Mouse (Mus musculus): Measurements from ENCODE around the gene Rnasel. TPM values are rescaled to one million over a fixed set of nuclear protein-coding genes. Genes with fewer than 3 reads are reported as not detected.
"Not testable (repeated sequence)": the region's sequence is repeated elsewhere in the genome, so short reads cannot be mapped to it uniquely, and the experiment has no call there.

The Rnasel gene
- polyA plus RNA-seq, 1 experiment from 2014 or later: 10.5 TPM

- Histone ChIP-seq H3K27ac (no peak overlapping the region), H3K4me3 (replicated peaks) (no peak overlapping the region), H3K4me2 (peak overlapping the region; percentile 57), H3K36me3 (0 out of 2 replicates have a peak, but pooled peaks cover 3% of the 10 kb centered on the region), H3K9me3 (no peaks in the 10 kb centered on the region), H3K4me1 (replicated peaks) (peaks cover 25% of the 10 kb centered on the region), H3K9ac (replicated peaks) (no peak overlapping the region), H3K27me3 (0 out of 2 replicates have a peak, but pooled peaks cover 4% of the 10 kb centered on the region)
- no peak for ATAC-seq (ENCODE audit: insufficient number of reproducible peaks, insufficient read depth, low FRiP score, low TSS enrichment, low read depth)
- WGBS: 6% methylated on average over 1 of the region's 1 CpGs
Measured at GRCm38 (mm10) chr1:153748549-153748948, 677 bp upstream of the Rnasel start.

- Histone ChIP-seq H3K36me3 (0 out of 2 replicates have a peak, but pooled peaks cover 4% of the 10 kb centered on the region), H3K4me3 (replicated peaks) (peak overlapping the region; percentile 39), H3K27ac (peak overlapping the region; percentile 17; the same call in 1 of the 2 replicates), H3K9me3 (no peaks in the 10 kb centered on the region), H3K4me2 (peak overlapping the region; percentile 57), H3K9ac (replicated peaks) (peak overlapping the region; percentile 59), H3K27me3 (peaks cover 4% of the 10 kb centered on the region; the same call in 1 of the 2 replicates), H3K4me1 (replicated peaks) (peaks cover 25% of the 10 kb centered on the region)
- 37% methylated on average over 6 of the region's 6 CpGs for WGBS
- no peak for ATAC-seq (ENCODE audit: insufficient number of reproducible peaks, insufficient read depth, low FRiP score, low TSS enrichment, low read depth)
Measured at GRCm38 (mm10) chr1:153750054-153750453, 828 bp downstream of the Rnasel start.

DNA sequence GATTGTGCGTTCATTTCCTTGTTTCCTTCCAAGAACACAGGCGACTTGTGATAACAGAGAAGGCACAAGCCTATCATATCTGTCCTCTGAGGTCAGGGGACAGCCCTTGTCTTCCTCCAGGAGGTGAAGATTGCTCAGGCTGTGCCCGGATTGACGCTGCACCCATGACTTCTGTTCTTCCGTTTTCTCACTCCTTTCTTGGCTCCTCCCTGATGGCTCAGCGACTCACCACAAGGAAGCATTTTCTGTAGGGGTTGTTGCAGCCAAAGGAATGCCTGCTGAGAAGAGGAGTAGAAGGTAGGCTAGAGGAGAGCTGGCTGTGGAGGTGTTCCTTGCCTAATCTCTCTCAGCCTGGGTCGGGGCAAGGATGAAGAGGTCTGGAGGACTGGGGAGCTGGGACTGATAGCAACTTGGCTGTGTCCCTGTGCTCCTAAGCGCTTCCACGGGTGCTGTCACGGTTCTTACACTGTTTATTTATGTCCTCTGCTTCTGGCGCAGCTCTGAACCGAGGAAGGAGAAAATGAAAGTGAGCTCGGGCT, 2.6 kb downstream of the Rnasel start:
- peak overlapping the region; percentile 23 for H3K4me3 ChIP-seq (replicated peaks)
- H3K4me1 ChIP-seq (replicated peaks): peaks cover 25% of the 10 kb centered on the region
- H3K36me3 ChIP-seq: 0 out of 2 replicates have a peak, but pooled peaks cover 4% of the 10 kb centered on the region
- 0 out of 2 replicates have a peak overlapping the region, but pooled peaks have one; percentile 31 for H3K9ac ChIP-seq (replicated peaks)
- H3K27ac ChIP-seq: no peak overlapping the region
- H3K27me3 ChIP-seq: peaks cover 4% of the 10 kb centered on the region; the same call in 1 of the 2 replicates
- H3K9me3 ChIP-seq: no peaks in the 10 kb centered on the region
- WGBS: 48% methylated on average over 13 of the region's 13 CpGs
- H3K4me2 ChIP-seq: peak overlapping the region; percentile 43
- ATAC-seq (ENCODE audit: insufficient number of reproducible peaks, insufficient read depth, low FRiP score, low TSS enrichment, low read depth): no peak

- Histone ChIP-seq H3K4me2 (peak overlapping the region; percentile 43), H3K9me3 (no peaks in the 10 kb centered on the region), H3K27ac (no peak overlapping the region), H3K27me3 (peaks cover 1% of the 10 kb centered on the region; the same call in 1 of the 2 replicates), H3K4me1 (replicated peaks) (peaks cover 25% of the 10 kb centered on the region), H3K36me3 (0 out of 2 replicates have a peak, but pooled peaks cover 4% of the 10 kb centered on the region), H3K4me3 (replicated peaks) (peak overlapping the region; percentile 23; the same call in 1 of the 2 replicates), H3K9ac (replicated peaks) (no peak overlapping the region)
- ATAC-seq (ENCODE audit: insufficient number of reproducible peaks, insufficient read depth, low FRiP score, low TSS enrichment, low read depth): no peak
- WGBS: 68% methylated on average over 6 of the region's 6 CpGs
Measured at GRCm38 (mm10) chr1:153752521-153752920, 3.3 kb downstream of the Rnasel start.

GRCm38 (mm10) chr1:153753725-153754464, 4.7 kb downstream of the Rnasel start:
- ATAC-seq (ENCODE audit: insufficient number of reproducible peaks, insufficient read depth, low FRiP score, low TSS enrichment, low read depth): no peak
- Histone ChIP-seq H3K9me3 (no peaks in the 10 kb centered on the region), H3K4me1 (replicated peaks) (peaks cover 21% of the 10 kb centered on the region), H3K27me3 (no peaks in the 10 kb centered on the region; the same call in 1 of the 2 replicates), H3K27ac (no peak overlapping the region), H3K36me3 (peaks cover 8% of the 10 kb centered on the region; the same call in 1 of the 2 replicates), H3K4me3 (replicated peaks) (no peak overlapping the region), H3K9ac (replicated peaks) (no peak overlapping the region), H3K4me2 (no peak overlapping the region)
- WGBS: 77% methylated on average over 25 of the region's 25 CpGs

GRCm38 (mm10) chr1:153764136-153764535, 14.9 kb downstream of the Rnasel start:
- no peaks in the 10 kb centered on the region for H3K27me3 ChIP-seq
- peaks cover 14% of the 10 kb centered on the region for H3K36me3 ChIP-seq
- H3K27ac ChIP-seq: no peak overlapping the region
- H3K4me2 ChIP-seq: no peak overlapping the region
- 85% methylated on average over 11 of the region's 11 CpGs for WGBS
- no peak for ATAC-seq (ENCODE audit: insufficient number of reproducible peaks, insufficient read depth, low FRiP score, low TSS enrichment, low read depth)
- H3K4me1 ChIP-seq (replicated peaks): no peaks in the 10 kb centered on the region
- H3K9ac ChIP-seq (replicated peaks): no peak overlapping the region
- no peak overlapping the region for H3K4me3 ChIP-seq (replicated peaks)
- no peaks in the 10 kb centered on the region for H3K9me3 ChIP-seq

GRCm38 (mm10) chr1:153766298-153766697, 17.1 kb downstream of the Rnasel start:
- no peak for ATAC-seq (ENCODE audit: insufficient number of reproducible peaks, insufficient read depth, low FRiP score, low TSS enrichment, low read depth)
- H3K4me1 ChIP-seq (replicated peaks): no peaks in the 10 kb centered on the region

DNA sequence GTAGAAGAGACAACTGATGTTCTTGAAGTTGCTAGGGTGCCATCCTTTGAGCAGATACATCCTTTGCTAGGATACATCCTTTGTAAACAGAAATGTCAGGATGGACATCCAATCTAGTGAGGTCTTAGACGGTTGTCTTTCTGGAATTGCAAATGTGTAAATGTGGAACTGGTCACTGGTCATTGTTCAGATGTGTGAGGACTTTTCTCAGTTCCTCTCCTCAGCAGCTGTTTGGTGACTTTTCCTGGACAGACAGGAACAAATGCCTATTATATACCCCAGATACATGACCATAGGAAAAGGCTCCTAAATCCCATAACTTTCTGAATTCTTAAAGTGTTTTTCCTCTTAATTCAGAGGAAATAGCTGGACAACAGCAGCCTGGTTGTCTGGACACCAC, 18.1 kb downstream of the Rnasel start:
- no peaks in the 10 kb centered on the region for H3K9me3 ChIP-seq
- WGBS: 79% methylated on average over 1 of the region's 1 CpGs
- no peaks in the 10 kb centered on the region for H3K27me3 ChIP-seq
- H3K4me1 ChIP-seq (replicated peaks): no peaks in the 10 kb centered on the region
- no peak overlapping the region for H3K4me3 ChIP-seq (replicated peaks)
- H3K27ac ChIP-seq: no peak overlapping the region
- no peaks in the 10 kb centered on the region for H3K36me3 ChIP-seq
- no peak overlapping the region for H3K4me2 ChIP-seq
- H3K9ac ChIP-seq (replicated peaks): no peak overlapping the region
- no peak for ATAC-seq (ENCODE audit: insufficient number of reproducible peaks, insufficient read depth, low FRiP score, low TSS enrichment, low read depth)

More at GRCm38 (mm10) chr1:153766298-153766697, 17.1 kb downstream of the Rnasel start:
- H3K9ac ChIP-seq (replicated peaks): no peak overlapping the region
- H3K36me3 ChIP-seq: peaks cover 2% of the 10 kb centered on the region
- H3K9me3 ChIP-seq: no peaks in the 10 kb centered on the region
- H3K4me2 ChIP-seq: no peak overlapping the region
- no peak overlapping the region for H3K27ac ChIP-seq
- no peaks in the 10 kb centered on the region for H3K27me3 ChIP-seq
- no peak overlapping the region for H3K4me3 ChIP-seq (replicated peaks)
- WGBS: 52% methylated on average over 8 of the region's 8 CpGs

- Histone ChIP-seq H3K9me3 (no peaks in the 10 kb centered on the region), H3K9ac (replicated peaks) (no peak overlapping the region), H3K27me3 (no peaks in the 10 kb centered on the region), H3K4me3 (replicated peaks) (no peak overlapping the region), H3K27ac (no peak overlapping the region), H3K4me1 (replicated peaks) (no peaks in the 10 kb centered on the region), H3K36me3 (no peaks in the 10 kb centered on the region), H3K4me2 (no peak overlapping the region)
- 71% methylated on average over 5 of the region's 5 CpGs for WGBS
- ATAC-seq (ENCODE audit: insufficient number of reproducible peaks, insufficient read depth, low FRiP score, low TSS enrichment, low read depth): no peak
Measured at GRCm38 (mm10) chr1:153768465-153768864, 19.2 kb downstream of the Rnasel start.

DNA sequence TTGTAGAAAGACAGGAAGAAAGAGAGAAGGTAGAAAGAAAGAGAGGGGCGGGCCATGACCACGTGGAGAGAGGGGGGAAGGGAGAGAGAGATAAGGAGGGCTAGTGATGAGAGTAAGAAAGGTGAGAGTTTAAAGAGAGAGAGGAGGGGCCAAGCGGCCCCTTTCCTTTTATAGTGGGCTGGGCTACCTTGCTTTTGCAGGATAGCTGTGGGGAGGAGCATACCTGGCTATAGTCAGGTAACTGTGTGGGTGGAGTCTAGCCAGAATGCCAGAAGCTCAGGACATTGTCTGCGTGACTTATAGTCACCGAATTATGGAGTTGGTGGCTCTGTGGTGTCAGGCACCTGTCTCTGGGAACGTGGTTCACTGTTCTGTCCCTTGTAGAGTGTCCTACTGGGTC, 20.3 kb downstream of the Rnasel start:
- not testable (repeated sequence) for H3K4me2 ChIP-seq; H3K9me3 ChIP-seq; ATAC-seq (ENCODE audit: insufficient number of reproducible peaks, insufficient read depth, low FRiP score, low TSS enrichment, low read depth); H3K27ac ChIP-seq; H3K9ac ChIP-seq (replicated peaks); H3K36me3 ChIP-seq; H3K4me1 ChIP-seq (replicated peaks); H3K4me3 ChIP-seq (replicated peaks); H3K27me3 ChIP-seq
- 66% methylated on average over 6 of the region's 6 CpGs for WGBS

DNA sequence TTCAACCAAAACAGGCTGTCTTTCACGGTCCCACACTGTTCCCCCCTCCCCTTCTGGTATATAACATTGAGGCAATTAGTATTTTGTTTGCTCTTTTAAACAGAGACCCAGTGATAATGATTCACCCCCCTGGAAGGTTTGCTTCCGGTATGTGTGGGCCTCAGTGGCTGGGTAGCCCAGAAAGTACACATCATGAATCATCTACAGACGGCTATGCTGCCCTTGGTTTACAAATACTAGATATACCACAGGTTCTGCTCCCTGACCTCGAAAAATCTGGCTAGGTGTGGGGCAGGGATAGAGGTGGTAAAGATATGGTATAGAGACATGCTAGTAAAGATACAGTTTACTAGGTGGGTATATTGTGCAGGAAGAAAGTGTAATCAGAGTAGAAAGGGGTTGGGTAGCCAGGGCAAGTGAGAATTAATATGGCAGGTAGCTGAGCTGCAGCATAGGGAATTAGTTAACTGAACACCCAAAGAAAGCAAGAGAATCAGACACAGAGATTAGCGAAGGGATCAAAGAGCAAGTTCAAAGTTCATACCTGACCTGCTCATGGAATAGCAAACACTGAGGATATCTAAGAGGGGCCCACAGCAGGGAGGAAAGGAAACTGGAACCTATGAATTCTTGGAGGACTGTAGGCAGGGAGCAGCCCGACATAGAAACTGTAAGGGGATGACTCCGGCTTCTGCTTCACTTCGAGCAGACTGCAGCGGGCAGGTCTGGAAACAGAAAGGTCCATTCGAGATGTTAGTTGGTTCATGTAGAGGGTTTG, 21.0 kb downstream of the Rnasel start:
- 82% methylated on average over 10 of the region's 10 CpGs for WGBS
- Histone ChIP-seq H3K4me1 (replicated peaks) (no peaks in the 10 kb centered on the region), H3K27ac (no peak overlapping the region), H3K4me2 (no peak overlapping the region), H3K27me3 (no peaks in the 10 kb centered on the region), H3K9me3 (no peaks in the 10 kb centered on the region), H3K9ac (replicated peaks) (no peak overlapping the region), H3K36me3 (no peaks in the 10 kb centered on the region), H3K4me3 (replicated peaks) (no peak overlapping the region)
- no peak for ATAC-seq (ENCODE audit: insufficient number of reproducible peaks, insufficient read depth, low FRiP score, low TSS enrichment, low read depth)

All from limb, embryonic 12.5 days (tissue).